Mouse (Mus musculus) G1E (cell line): Measurements from ENCODE around the gene Gaa. TPM values are rescaled to one million over a fixed set of nuclear protein-coding genes. Genes with fewer than 3 reads are reported as not detected.
"Not testable (repeated sequence)": the region's sequence is repeated elsewhere in the genome, so short reads cannot be mapped to it uniquely, and the experiment has no call there.

Source experiments
- ATAC-seq: 2 replicates; pipeline ENCODE4 v1.8.0; 2016; ENCODE audit warnings: mild to moderate bottlenecking; ENCODE audit not compliant: insufficient number of reproducible peaks, poor library complexity, low FRiP score, severe bottlenecking; ENCODE audit errors: extremely low read depth
- DNase-seq: peaks from one replicate; pipeline ENCODE4 v3.0.0; 2012; ENCODE audit warnings: low spot score
- H3K27me3 ChIP-seq: 2 replicates; pipeline ENCODE4 v1.6.1; 2012; ENCODE audit warnings: mild to moderate bottlenecking, low read length, inconsistent platforms; ENCODE audit not compliant: insufficient read depth
- H3K36me3 ChIP-seq: replicated peaks from 2 replicates; pipeline ENCODE3; 2012; ENCODE audit warnings: mild to moderate bottlenecking, inconsistent platforms
- H3K4me1 ChIP-seq: 2 replicates; pipeline ENCODE4 v1.6.1; 2012; ENCODE audit warnings: low read depth, low read length, inconsistent platforms, mixed read lengths; ENCODE audit not compliant: insufficient read depth
- H3K4me3 ChIP-seq: 2 replicates; pipeline ENCODE4 v1.5.1; 2012; ENCODE audit warnings: low read depth, mild to moderate bottlenecking, inconsistent platforms, low read length, moderate library complexity, mixed read lengths
- H3K9me3 ChIP-seq: replicated peaks from 2 replicates; pipeline ENCODE4 v1.6.1; 2012; ENCODE audit warnings: inconsistent platforms
- CTCF ChIP-seq: IDR thresholded peaks from 2 replicates; pipeline ENCODE4 v1.5.1; 2012; ENCODE audit warnings: low read depth, low read length, inconsistent platforms, mixed read lengths
- GATA1 ChIP-seq: IDR thresholded peaks from 2 replicates; pipeline ENCODE4 v1.6.1; 2012; ENCODE audit warnings: borderline replicate concordance, low read length, inconsistent platforms, mixed read lengths
- GATA2 ChIP-seq: IDR thresholded peaks from 2 replicates; pipeline ENCODE4 v1.6.1; 2012; ENCODE audit warnings: low read depth, low read length, inconsistent platforms, borderline replicate concordance
- POLR2AphosphoS5 ChIP-seq: IDR thresholded peaks from 2 replicates; pipeline ENCODE4 v1.6.1; 2012; ENCODE audit warnings: low read depth, low read length, inconsistent platforms; ENCODE audit not compliant: insufficient replicate concordance
- TAL1 ChIP-seq: conservative IDR thresholded peaks from 2 replicates; pipeline ENCODE4 v1.6.1; 2012; ENCODE audit warnings: low read depth, low read length, inconsistent platforms, mixed read lengths
- polyA plus RNA-seq: library from polyadenylated mRNA; stranded (reverse); fragments of >175 nt; gene quantifications from 2 replicates; pipeline ENCODE4 v1.2.3, GENCODE M21; 2012
- total RNA-seq, 2 experiments: library from RNA; stranded (forward) in 1 of 2; stranded (reverse) in 1 of 2; fragments of 200-1000 nt in 1 of 2; fragments of >200 nt in 1 of 2; fragmentation: Nextera tagmentation in 1 of 2; gene quantifications; 2 replicates each; pipeline ENCODE4 v1.2.3; 2014 to 2017

The Gaa gene
- total and polyA plus RNA-seq, 3 experiments: 27.5 to 102 (median 59.7) TPM

- Histone ChIP-seq H3K4me1 (peaks cover 4% of the 10 kb centered on the region; the same call in 1 of the 2 replicates), H3K9me3 (no peaks in the 10 kb centered on the region), H3K27me3 (peaks cover 14% of the 10 kb centered on the region; the same call in 1 of the 2 replicates), H3K36me3 (no peaks in the 10 kb centered on the region), H3K4me3 (no peak overlapping the region)
- ATAC-seq (no peak), DNase-seq (no peak)
- TF ChIP-seq GATA2: no peak
Observed at GRCm38 (mm10) chr11:119252854-119253541, 14.7 kb upstream of the Gaa start.

GRCm38 (mm10) chr11:119256557-119256956 lies 11.1 kb upstream of the Gaa start:
- ATAC-seq: not testable (repeated sequence)

GRCm38 (mm10) chr11:119258216-119258571 lies 9.5 kb upstream of the Gaa start:
- ATAC-seq (no peak), DNase-seq (no peak)
- H3K4me1 ChIP-seq: no peaks in the 10 kb centered on the region; the same call in 1 of the 2 replicates
- H3K9me3 ChIP-seq: no peaks in the 10 kb centered on the region
- TF ChIP-seq CTCF (no peak), GATA2 (no peak), POLR2AphosphoS5 (no peak), GATA1 (no peak), TAL1 (no peak)
- H3K27me3 ChIP-seq: peaks cover 33% of the 10 kb centered on the region
- no peak overlapping the region for H3K4me3 ChIP-seq
- H3K36me3 ChIP-seq: no peaks in the 10 kb centered on the region

More at GRCm38 (mm10) chr11:119256557-119256956, 11.1 kb upstream of the Gaa start:
- not testable (repeated sequence) for DNase-seq, H3K4me1 ChIP-seq, H3K36me3 ChIP-seq, H3K4me3 ChIP-seq, H3K9me3 ChIP-seq
- peaks cover 34% of the 10 kb centered on the region for H3K27me3 ChIP-seq

- H3K4me3 ChIP-seq: no peak overlapping the region
- no peaks in the 10 kb centered on the region for H3K4me1 ChIP-seq
- DNase-seq (no peak), ATAC-seq (no peak)
- no peaks in the 10 kb centered on the region for H3K9me3 ChIP-seq
- no peak for TF ChIP-seq GATA2
- TF ChIP-seq TAL1: no peak
- no peak for TF ChIP-seq CTCF
- no peak for TF ChIP-seq POLR2AphosphoS5
- no peak for TF ChIP-seq GATA1
- H3K27me3 ChIP-seq: peaks cover 35% of the 10 kb centered on the region
- H3K36me3 ChIP-seq: no peaks in the 10 kb centered on the region
Observed at GRCm38 (mm10) chr11:119258572-119259322, 8.9 kb upstream of the Gaa start.

GRCm38 (mm10) chr11:119259977-119260376 lies 7.7 kb upstream of the Gaa start:
- H3K4me3 ChIP-seq: no peak overlapping the region; the same call in 1 of the 2 replicates
- no peaks in the 10 kb centered on the region for H3K36me3 ChIP-seq
- H3K27me3 ChIP-seq: peaks cover 39% of the 10 kb centered on the region
- DNase-seq (no peak), ATAC-seq (no peak)
- H3K9me3 ChIP-seq: no peaks in the 10 kb centered on the region
- H3K4me1 ChIP-seq: no peaks in the 10 kb centered on the region
- TF ChIP-seq GATA2: no peak
- TF ChIP-seq TAL1: no peak
- TF ChIP-seq CTCF: no peak
- TF ChIP-seq POLR2AphosphoS5: no peak
- TF ChIP-seq GATA1: no peak

- DNase-seq (no peak), ATAC-seq (no peak)
- Histone ChIP-seq H3K4me1 (peaks cover 31% of the 10 kb centered on the region), H3K27me3 (peaks cover 36% of the 10 kb centered on the region), H3K4me3 (no peak overlapping the region), H3K9me3 (no peaks in the 10 kb centered on the region), H3K36me3 (peaks cover 7% of the 10 kb centered on the region)
- TF ChIP-seq GATA2: no peak
- no peak for TF ChIP-seq GATA1
- no peak for TF ChIP-seq POLR2AphosphoS5
- no peak for TF ChIP-seq CTCF
- no peak for TF ChIP-seq TAL1
Observed at GRCm38 (mm10) chr11:119264413-119264812, 3.3 kb upstream of the Gaa start.

- H3K4me3 ChIP-seq: no peak overlapping the region
- no peak for TF ChIP-seq POLR2AphosphoS5
- DNase-seq (no peak), ATAC-seq (no peak)
- peaks cover 45% of the 10 kb centered on the region for H3K4me1 ChIP-seq
- H3K36me3 ChIP-seq: peaks cover 21% of the 10 kb centered on the region
- peaks cover 24% of the 10 kb centered on the region for H3K27me3 ChIP-seq
- no peaks in the 10 kb centered on the region for H3K9me3 ChIP-seq
Observed at GRCm38 (mm10) chr11:119265811-119266210, 1.9 kb upstream of the Gaa start.
